Mouse (Mus musculus) G1E (cell line): Measurements from ENCODE around the gene Edc4.

Source experiments
- CTCF ChIP-seq: IDR thresholded peaks from 2 replicates; pipeline ENCODE4 v1.5.1; 2012; ENCODE audit warnings: low read depth, low read length, inconsistent platforms, mixed read lengths
- GATA1 ChIP-seq: IDR thresholded peaks from 2 replicates; pipeline ENCODE4 v1.6.1; 2012; ENCODE audit warnings: borderline replicate concordance, low read length, inconsistent platforms, mixed read lengths
- GATA2 ChIP-seq: IDR thresholded peaks from 2 replicates; pipeline ENCODE4 v1.6.1; 2012; ENCODE audit warnings: low read depth, low read length, inconsistent platforms, borderline replicate concordance
- POLR2AphosphoS5 ChIP-seq: IDR thresholded peaks from 2 replicates; pipeline ENCODE4 v1.6.1; 2012; ENCODE audit warnings: low read depth, low read length, inconsistent platforms; ENCODE audit not compliant: insufficient replicate concordance
- TAL1 ChIP-seq: conservative IDR thresholded peaks from 2 replicates; pipeline ENCODE4 v1.6.1; 2012; ENCODE audit warnings: low read depth, low read length, inconsistent platforms, mixed read lengths

DNA sequence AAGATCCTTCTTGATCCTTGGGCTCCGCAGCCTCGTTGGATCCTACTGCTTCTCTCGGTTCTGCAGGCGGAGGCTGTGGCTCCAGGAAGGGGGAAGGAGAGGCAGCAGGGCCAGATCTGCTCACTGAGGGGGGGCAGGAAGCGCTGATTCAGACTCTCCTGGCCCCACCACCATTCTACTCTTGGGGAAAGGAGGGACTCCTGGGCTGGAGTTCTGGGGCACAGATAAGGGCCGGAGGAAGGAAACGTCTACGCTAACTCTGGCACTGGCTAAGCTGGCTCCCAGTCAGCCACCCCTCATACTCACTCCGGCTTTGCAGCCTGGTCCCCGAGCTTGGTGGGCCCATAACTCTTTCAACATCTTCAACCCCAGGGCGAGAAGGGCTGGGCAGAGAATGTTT is 34.0 kb upstream of the Edc4 start:
- no peak for TF ChIP-seq GATA1
- no peak for TF ChIP-seq CTCF
- no peak for TF ChIP-seq POLR2AphosphoS5
- TF ChIP-seq TAL1: no peak
- no peak for TF ChIP-seq GATA2
